In the genomic region with DNA sequence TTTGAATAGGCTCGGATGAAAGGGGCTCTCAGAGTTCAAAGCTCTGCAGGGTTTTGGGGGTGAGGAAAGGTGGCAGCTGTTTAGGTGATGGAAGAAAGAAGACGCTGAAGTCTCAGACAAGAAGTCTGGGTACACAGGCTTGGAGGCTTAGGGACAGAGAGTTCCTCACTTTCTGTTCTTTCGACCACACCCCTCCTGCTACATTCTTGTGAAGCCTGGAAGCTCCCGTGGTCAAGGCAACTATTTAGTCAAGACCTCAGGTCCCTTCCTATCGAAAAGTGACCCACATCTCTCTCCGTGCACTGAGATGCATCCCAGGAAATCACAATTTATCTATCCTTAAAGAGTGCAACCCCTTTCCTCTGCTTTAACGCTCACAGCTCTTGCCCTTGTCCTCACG, we compare ENCODE assay signal across 8 mouse cellular contexts. TPM values are rescaled to one million over a fixed set of nuclear protein-coding genes. Genes with fewer than 3 reads are reported as not detected.
DNase-seq lines count a peak whose midpoint lies in the region; ATAC-seq and TF ChIP-seq lines count a peak whose summit lies in the region.

No protein-coding gene starts in this region.

- H3K4me2 ChIP-seq in intestine, embryonic 14.5 days (ENCODE audit: low read length) = peak overlapping the region; percentile 49
- H3K4me2 ChIP-seq in midbrain, embryonic 13.5 days (replicated peaks) = peak overlapping the region; percentile 66

- no peak overlapping the region for H3K27ac ChIP-seq in kidney, adult 2 months (ENCODE audit: insufficient read depth, low read depth, low read length)
- no peak overlapping the region for H3K27ac ChIP-seq in cortical plate, adult 2 months (ENCODE audit: insufficient read depth, low read length)
- no peak overlapping the region for H3K27ac ChIP-seq in intestine, embryonic 14.5 days (ENCODE audit: low read depth)
- no peak overlapping the region for H3K27ac ChIP-seq in midbrain, embryonic 13.5 days

- WGBS in kidney, adult 2 months = 14% methylated on average over 8 of the region's 8 CpGs
- 4% methylated on average over 8 of the region's 8 CpGs for WGBS in intestine, embryonic 14.5 days
- WGBS in midbrain, embryonic 13.5 days = 3% methylated on average over 8 of the region's 8 CpGs

- DNase-seq in kidney, adult 2 months = no peak
- DNase-seq in kidney, postnatal 25 days = no peak
- no peak for DNase-seq in intestine, embryonic 14.5 days (ENCODE audit: low spot score)
- no peak for DNase-seq in right cerebral cortex, adult 18-20 months
- DNase-seq in natural killer cell, adult 2 months (ENCODE audit: low spot score in 2 of 2) = no peak
- DNase-seq in thymus, postnatal 4 days = no peak

- no peak for ATAC-seq in intestine, embryonic 14.5 days (replicated peaks; ENCODE audit: low FRiP score, low TSS enrichment, low read depth)
- ATAC-seq in midbrain, embryonic 13.5 days = no peak

- no peaks in the 10 kb centered on the region for H3K36me3 ChIP-seq in kidney, adult 2 months (ENCODE audit: control insufficient read depth, insufficient read depth, low read length)
- no peaks in the 10 kb centered on the region for H3K36me3 ChIP-seq in intestine, embryonic 14.5 days (ENCODE audit: control insufficient read depth, insufficient read depth, low read length)
- H3K36me3 ChIP-seq in midbrain, embryonic 13.5 days = no peaks in the 10 kb centered on the region

- no peak for TF ChIP-seq CTCF in kidney, adult 2 months (conservative IDR thresholded peaks at IDR 0.05; ENCODE audit: insufficient read depth, insufficient read length, low read depth, low read length)
- no peak for TF ChIP-seq CTCF in cortical plate, adult 2 months (IDR thresholded peaks at IDR 0.05; ENCODE audit: extremely low read depth, insufficient read depth, low read length)

- H3K27me3 ChIP-seq in kidney, adult 2 months (replicated peaks; ENCODE audit: control insufficient read depth, insufficient read depth, low read length) = no peaks in the 10 kb centered on the region
- H3K27me3 ChIP-seq in intestine, embryonic 14.5 days (replicated peaks; ENCODE audit: control insufficient read depth, insufficient read depth, low read length) = no peaks in the 10 kb centered on the region
- peaks cover 14% of the 10 kb centered on the region for H3K27me3 ChIP-seq in midbrain, embryonic 13.5 days

- peak overlapping the region; percentile 54; the same call in 1 of the 2 replicates for H3K4me3 ChIP-seq in kidney, adult 2 months (ENCODE audit: insufficient read depth, low read depth, low read length)
- H3K4me3 ChIP-seq in cortical plate, adult 2 months (ENCODE audit: insufficient read depth, low read length) = peak overlapping the region; percentile 54
- H3K4me3 ChIP-seq in intestine, embryonic 14.5 days (ENCODE audit: low read depth, low read length) = peak overlapping the region; percentile 43
- H3K4me3 ChIP-seq in midbrain, embryonic 13.5 days (replicated peaks) = peak overlapping the region; percentile 44

- no peak for TF ChIP-seq POLR2A in kidney, adult 2 months (IDR thresholded peaks at IDR 0.05; ENCODE audit: low read depth, low read length)
- no peak for TF ChIP-seq POLR2A in cortical plate, adult 2 months (IDR thresholded peaks at IDR 0.05; ENCODE audit: extremely low read depth, insufficient read depth, low read length)

- H3K9me3 ChIP-seq in intestine, embryonic 14.5 days (ENCODE audit: control insufficient read depth, low read length) = no peaks in the 10 kb centered on the region
- H3K9me3 ChIP-seq in midbrain, embryonic 13.5 days = no peaks in the 10 kb centered on the region

- 0 out of 2 replicates have a peak, but pooled peaks cover 3% of the 10 kb centered on the region for H3K4me1 ChIP-seq in kidney, adult 2 months (ENCODE audit: control insufficient read depth, insufficient read depth, low read length)
- no peaks in the 10 kb centered on the region for H3K4me1 ChIP-seq in cortical plate, adult 2 months (ENCODE audit: control insufficient read depth, insufficient read depth, low read length)
- H3K4me1 ChIP-seq in intestine, embryonic 14.5 days (replicated peaks; ENCODE audit: control insufficient read depth, insufficient read depth, low read length) = peaks cover 11% of the 10 kb centered on the region
- peaks cover 32% of the 10 kb centered on the region for H3K4me1 ChIP-seq in midbrain, embryonic 13.5 days (replicated peaks)

- H3K9ac ChIP-seq in intestine, embryonic 14.5 days (ENCODE audit: low read length) = peak overlapping the region; percentile 3; the same call in 1 of the 2 replicates
- H3K9ac ChIP-seq in midbrain, embryonic 13.5 days (replicated peaks) = peak overlapping the region; percentile 60; the same call in 1 of the 2 replicates

RNA-seq across cellular contexts. Expression of a gene that starts 6.0 kb away (rescaled TPM):
- 0.38 and 0.41 TPM in 2 replicates for polyA plus RNA-seq in kidney, adult 2 months (2012; rRNA removed)
- polyA plus RNA-seq in cortical plate, adult 2 months (2012; rRNA removed) = 0.47 and 0.52 TPM in 2 replicates
- polyA plus RNA-seq in intestine, embryonic 14.5 days (2014; fragmentation: Nextera tagmentation; extraction: Ambion mirVana) = 0.27 and 0.35 TPM in 2 replicates
- 0.20 TPM in 1 of 2 replicates, not detected in the other for polyA plus RNA-seq in midbrain, embryonic 13.5 days (2015; fragmentation: Nextera tagmentation; extraction: Ambion mirVana)

RNA-seq across cellular contexts. Expression of a gene that starts 29.1 kb away (rescaled TPM):
- 0.33 and 0.79 TPM in 2 replicates for polyA plus RNA-seq in kidney, adult 2 months (2012; rRNA removed)
- polyA plus RNA-seq in cortical plate, adult 2 months (2012; rRNA removed) = 3.3 and 3.6 TPM in 2 replicates
- 1.1 and 1.9 TPM in 2 replicates for polyA plus RNA-seq in intestine, embryonic 14.5 days (2014; fragmentation: Nextera tagmentation; extraction: Ambion mirVana)
- polyA plus RNA-seq in midbrain, embryonic 13.5 days (2015; fragmentation: Nextera tagmentation; extraction: Ambion mirVana) = 1.9 and 2.0 TPM in 2 replicates

RNA-seq across cellular contexts. Expression of a gene that starts 40.7 kb away (rescaled TPM):
- 1.7 and 3.0 TPM in 2 replicates for polyA plus RNA-seq in kidney, adult 2 months (2012; rRNA removed)
- 0.28 and 0.31 TPM in 2 replicates for polyA plus RNA-seq in cortical plate, adult 2 months (2012; rRNA removed)
- 0.24 and 0.28 TPM in 2 replicates for polyA plus RNA-seq in intestine, embryonic 14.5 days (2014; fragmentation: Nextera tagmentation; extraction: Ambion mirVana)
- polyA plus RNA-seq in midbrain, embryonic 13.5 days (2015; fragmentation: Nextera tagmentation; extraction: Ambion mirVana) = not detected in 2 replicates

RNA-seq across cellular contexts. Expression of a gene that starts 49.9 kb away (rescaled TPM):
- 202 and 286 TPM in 2 replicates for polyA plus RNA-seq in kidney, adult 2 months (2012; rRNA removed)
- polyA plus RNA-seq in cortical plate, adult 2 months (2012; rRNA removed) = 15.8 and 18.0 TPM in 2 replicates
- polyA plus RNA-seq in intestine, embryonic 14.5 days (2014; fragmentation: Nextera tagmentation; extraction: Ambion mirVana) = 241 TPM in 2 replicates
- polyA plus RNA-seq in midbrain, embryonic 13.5 days (2015; fragmentation: Nextera tagmentation; extraction: Ambion mirVana) = 44.0 and 49.9 TPM in 2 replicates

RNA-seq across cellular contexts. Expression of a gene that starts 52.6 kb away (rescaled TPM):
- polyA plus RNA-seq in kidney, adult 2 months (2012; rRNA removed) = not detected in 2 replicates
- 0.11 TPM in 1 of 2 replicates, not detected in the other for polyA plus RNA-seq in cortical plate, adult 2 months (2012; rRNA removed)
- polyA plus RNA-seq in intestine, embryonic 14.5 days (2014; fragmentation: Nextera tagmentation; extraction: Ambion mirVana) = not detected in 2 replicates
- not detected in 2 replicates for polyA plus RNA-seq in midbrain, embryonic 13.5 days (2015; fragmentation: Nextera tagmentation; extraction: Ambion mirVana)
